Mouse (Mus musculus) olfactory bulb, adult 2 months (tissue): ENCODE measurements around the gene Hs3st3b1. TPM values are rescaled to one million over a fixed set of nuclear protein-coding genes. Genes with fewer than 3 reads are reported as not detected.

ENCODE experiments used
- H3K27ac ChIP-seq: fragments of 200-500 bp; 2 replicates; pipeline ENCODE4 v1.5.1; 2012; ENCODE audit warnings: low read depth, low read length; ENCODE audit not compliant: insufficient read depth
- H3K4me1 ChIP-seq: fragments of 200-500 bp; 2 replicates; pipeline ENCODE4 v1.6.1; 2012; ENCODE audit warnings: low read length; ENCODE audit not compliant: control insufficient read depth, insufficient read depth
- H3K4me3 ChIP-seq: fragments of 200-500 bp; 2 replicates; pipeline ENCODE4 v1.5.1; 2012; ENCODE audit warnings: mild to moderate bottlenecking, low read depth, low read length, moderate library complexity; ENCODE audit not compliant: insufficient read depth
- CTCF ChIP-seq: fragments of 200-500 bp; IDR thresholded peaks from 2 replicates; pipeline ENCODE4 v1.5.1; 2012; ENCODE audit warnings: low read depth, mild to moderate bottlenecking, low read length, moderate library complexity; ENCODE audit not compliant: insufficient read depth
- POLR2A ChIP-seq: fragments of 200-500 bp; IDR thresholded peaks from 2 replicates; pipeline ENCODE4 v1.6.1; 2012; ENCODE audit warnings: mild to moderate bottlenecking, low read depth, low read length, moderate library complexity; ENCODE audit not compliant: insufficient read depth
- WGBS: fragments of 180-500 bp; shearing (Covaris S2); methylation state at CpG from one replicate; pipeline ENCODE4 v1.1.7; 2018; 5-methylcytosine and 5-hydroxymethylcytosine counted together
- polyA plus RNA-seq: library from polyadenylated mRNA; stranded (reverse); fragments of >200 nt; gene quantifications from 2 replicates; pipeline ENCODE4 v1.2.4, GENCODE M21; 2012; ENCODE audit warnings: low replicate concordance; ENCODE audit not compliant: missing spikeins, insufficient read depth, insufficient read length

Hs3st3b1 gene
- polyA plus RNA-seq, 1 experiment, result not detected

DNA sequence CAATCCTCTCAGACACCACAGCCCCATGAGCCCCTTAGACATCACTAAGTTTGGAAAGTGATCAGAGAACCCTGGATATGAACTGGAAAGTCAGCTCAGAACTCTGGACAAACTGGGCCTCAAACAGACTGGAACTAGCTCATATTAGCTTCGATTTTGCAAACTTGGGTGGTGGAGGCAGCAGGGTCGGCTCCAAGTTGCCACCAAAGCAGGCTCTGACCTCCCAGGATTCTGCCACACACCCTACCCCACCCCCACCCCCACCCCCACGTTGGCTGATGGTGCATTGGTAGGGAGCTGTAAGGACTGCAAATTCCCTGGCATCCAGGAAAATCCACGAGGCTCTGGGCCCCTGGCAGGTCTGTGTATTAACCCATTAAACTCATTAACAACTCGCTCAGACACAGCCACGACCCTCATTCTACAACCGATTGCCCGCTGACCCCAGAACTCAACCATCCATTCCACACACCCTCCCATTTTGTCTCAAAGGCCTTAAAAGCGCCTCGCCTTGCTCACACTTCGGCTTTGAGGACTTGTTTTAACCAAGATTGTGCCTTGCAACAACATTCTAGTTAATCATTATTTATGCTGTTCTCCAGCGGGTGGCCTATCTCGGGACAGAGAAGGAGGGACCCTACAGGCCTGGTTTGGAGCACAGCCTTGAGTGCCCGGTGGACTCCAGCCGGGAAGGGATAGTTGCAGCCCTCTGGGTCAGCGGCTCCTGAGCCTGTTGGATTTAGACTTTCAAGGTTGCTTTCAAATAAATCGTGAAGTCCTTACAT lies 3.6 kb downstream of the Hs3st3b1 start:
- TF ChIP-seq POLR2A (no peak), CTCF (no peak)
- Histone ChIP-seq H3K4me1 (peaks cover 36% of the 10 kb centered on the region), H3K27ac (no peak overlapping the region), H3K4me3 (no peak overlapping the region)
- 63% methylated on average over 17 of the region's 17 CpGs for WGBS

DNA sequence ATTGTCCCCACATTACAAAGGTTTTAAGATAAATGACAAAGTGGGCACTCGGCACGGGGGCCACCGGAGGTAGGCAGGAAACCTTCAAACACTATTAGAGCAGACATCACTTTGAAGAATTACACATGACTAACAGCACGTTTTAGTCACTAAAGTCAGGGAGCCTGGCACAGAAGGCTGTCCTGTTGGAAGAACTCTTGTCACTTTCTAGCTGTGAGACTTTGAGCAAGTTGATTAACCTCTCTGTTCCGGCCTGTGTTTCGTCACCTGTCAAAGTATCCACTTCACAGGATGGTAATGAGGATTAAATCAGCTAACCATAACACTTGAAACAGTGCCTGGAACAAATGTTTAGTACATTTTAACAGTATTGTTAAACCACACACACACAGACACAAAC lies 4.5 kb downstream of the Hs3st3b1 start:
- H3K27ac ChIP-seq, result no peak overlapping the region
- peaks cover 30% of the 10 kb centered on the region for H3K4me1 ChIP-seq
- 67% methylated on average over 6 of the region's 6 CpGs for WGBS
- H3K4me3 ChIP-seq, result no peak overlapping the region
- no peak for TF ChIP-seq CTCF
- no peak for TF ChIP-seq POLR2A

DNA sequence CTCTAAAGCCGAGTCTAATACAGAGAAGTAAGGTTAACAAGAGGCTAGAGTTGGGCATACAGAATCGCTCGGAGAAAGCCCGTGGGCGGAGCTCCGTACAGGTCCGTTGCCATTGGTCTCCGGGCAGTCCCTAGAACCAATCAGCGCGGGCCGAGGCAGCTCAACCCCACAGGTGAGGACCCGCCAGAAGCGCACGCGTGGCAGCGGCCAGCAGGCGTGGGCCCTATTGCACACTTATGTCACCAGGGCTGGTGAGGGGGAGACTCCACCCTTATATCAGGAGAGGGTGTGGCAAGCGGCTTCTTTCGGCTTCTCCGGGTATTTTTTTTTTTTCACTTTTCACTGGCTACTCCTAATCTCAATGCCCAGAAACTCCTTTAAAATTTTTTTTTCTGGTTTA lies 7.7 kb downstream of the Hs3st3b1 start:
- TF ChIP-seq POLR2A, result no peak

DNA sequence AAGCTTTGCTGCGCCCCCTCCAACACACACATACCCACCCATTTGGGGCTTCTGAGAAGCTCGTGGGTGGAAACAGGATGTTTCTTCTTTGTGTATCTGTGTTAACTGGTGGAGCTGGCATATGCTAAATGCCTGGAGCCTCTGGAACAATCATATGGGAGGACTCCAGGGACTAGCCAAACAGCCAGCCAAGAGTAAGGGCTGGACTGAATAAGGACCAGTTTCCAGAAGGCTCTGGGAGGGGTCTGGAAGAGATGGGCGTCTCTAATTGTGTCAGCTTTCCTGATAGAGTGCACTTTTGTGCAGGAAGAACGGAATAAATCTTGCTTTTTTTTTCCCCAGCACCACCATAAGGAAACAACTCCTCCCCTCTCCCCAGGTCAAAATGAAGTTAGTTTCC lies 8.2 kb downstream of the Hs3st3b1 start:
- Histone ChIP-seq H3K27ac (no peak overlapping the region), H3K4me3 (peak overlapping the region; percentile 15; the same call in 1 of the 2 replicates), H3K4me1 (peaks cover 17% of the 10 kb centered on the region)
- 25% methylated on average over 4 of the region's 4 CpGs for WGBS
- TF ChIP-seq POLR2A (no peak), CTCF (no peak)

More for the DNA sequence above, 7.7 kb downstream of the Hs3st3b1 start:
- Histone ChIP-seq H3K4me3 (peak overlapping the region; percentile 15; the same call in 1 of the 2 replicates), H3K4me1 (peaks cover 17% of the 10 kb centered on the region), H3K27ac (no peak overlapping the region)
- WGBS, result under 1% methylated on average over 20 of the region's 20 CpGs

DNA sequence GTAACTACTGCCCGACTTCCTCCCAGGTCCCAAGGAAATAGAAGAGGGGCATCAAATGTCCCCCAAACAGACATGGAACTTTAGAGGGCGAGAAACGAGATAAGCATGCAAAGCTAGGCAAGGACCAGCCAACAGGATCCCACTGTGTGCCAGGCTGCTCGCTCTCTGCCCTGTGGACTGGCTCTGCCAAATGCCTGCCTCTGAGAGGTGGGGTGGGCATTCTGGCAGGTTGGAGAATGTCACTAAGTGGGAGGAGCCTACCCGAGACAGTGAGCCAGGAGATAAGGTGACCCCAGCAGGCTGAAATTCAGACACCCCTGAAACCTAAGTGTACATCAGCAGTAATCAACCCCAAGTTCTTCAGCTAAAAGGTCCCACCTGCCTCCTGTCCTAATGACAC lies 11.1 kb downstream of the Hs3st3b1 start:
- Histone ChIP-seq H3K4me3 (no peak overlapping the region), H3K4me1 (peaks cover 17% of the 10 kb centered on the region), H3K27ac (no peak overlapping the region)
- 72% methylated on average over 5 of the region's 5 CpGs for WGBS
- TF ChIP-seq POLR2A (no peak), CTCF (no peak)

DNA sequence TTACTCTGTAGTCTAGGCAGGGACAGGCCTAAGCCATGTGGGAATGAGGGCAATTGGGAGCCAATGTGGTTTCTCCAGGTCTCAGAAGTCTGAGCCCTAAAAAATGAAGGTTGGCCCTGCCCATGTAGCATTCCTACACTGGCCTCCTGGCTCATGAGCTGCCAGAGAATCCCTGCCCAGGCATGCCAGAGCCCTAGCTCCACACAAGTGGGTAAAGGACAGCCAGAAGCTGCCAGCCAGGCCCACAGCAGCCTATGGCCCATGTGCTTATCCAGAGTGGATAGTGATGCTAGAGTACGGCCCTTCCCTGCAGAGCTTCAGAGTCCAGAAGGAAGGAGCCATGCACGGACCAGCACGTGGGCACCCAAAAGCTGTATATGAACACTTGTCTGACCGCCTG lies 12.1 kb downstream of the Hs3st3b1 start:
- TF ChIP-seq POLR2A (no peak), CTCF (no peak)
- Histone ChIP-seq H3K4me3 (no peak overlapping the region), H3K27ac (no peak overlapping the region), H3K4me1 (peaks cover 17% of the 10 kb centered on the region)
- WGBS, result 96% methylated on average over 4 of the region's 4 CpGs

DNA sequence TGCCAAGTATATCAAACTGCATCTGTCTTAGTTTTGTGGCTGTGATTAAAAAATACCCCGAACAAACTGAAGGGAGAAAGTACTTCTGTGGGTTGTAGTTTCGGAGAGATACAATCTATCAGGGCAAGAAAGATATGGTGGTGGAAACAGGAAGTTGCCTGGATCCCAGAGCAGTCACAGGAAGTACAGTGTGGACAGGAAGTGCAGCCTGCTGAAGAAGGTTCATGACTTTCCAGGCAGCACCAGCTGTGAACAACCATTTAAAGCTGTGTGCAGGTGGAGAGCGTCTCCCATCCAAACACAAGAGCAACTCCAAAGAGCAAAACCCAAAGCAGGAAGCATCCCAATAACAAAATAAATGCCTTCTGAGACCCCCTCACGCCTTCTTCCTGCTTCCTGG lies 13.6 kb downstream of the Hs3st3b1 start:
- TF ChIP-seq POLR2A, result no peak
- TF ChIP-seq CTCF, result no peak
- 91% methylated on average over 4 of the region's 4 CpGs for WGBS
- Histone ChIP-seq H3K27ac (no peak overlapping the region), H3K4me1 (peaks cover 12% of the 10 kb centered on the region; the same call in 1 of the 2 replicates), H3K4me3 (no peak overlapping the region)

DNA sequence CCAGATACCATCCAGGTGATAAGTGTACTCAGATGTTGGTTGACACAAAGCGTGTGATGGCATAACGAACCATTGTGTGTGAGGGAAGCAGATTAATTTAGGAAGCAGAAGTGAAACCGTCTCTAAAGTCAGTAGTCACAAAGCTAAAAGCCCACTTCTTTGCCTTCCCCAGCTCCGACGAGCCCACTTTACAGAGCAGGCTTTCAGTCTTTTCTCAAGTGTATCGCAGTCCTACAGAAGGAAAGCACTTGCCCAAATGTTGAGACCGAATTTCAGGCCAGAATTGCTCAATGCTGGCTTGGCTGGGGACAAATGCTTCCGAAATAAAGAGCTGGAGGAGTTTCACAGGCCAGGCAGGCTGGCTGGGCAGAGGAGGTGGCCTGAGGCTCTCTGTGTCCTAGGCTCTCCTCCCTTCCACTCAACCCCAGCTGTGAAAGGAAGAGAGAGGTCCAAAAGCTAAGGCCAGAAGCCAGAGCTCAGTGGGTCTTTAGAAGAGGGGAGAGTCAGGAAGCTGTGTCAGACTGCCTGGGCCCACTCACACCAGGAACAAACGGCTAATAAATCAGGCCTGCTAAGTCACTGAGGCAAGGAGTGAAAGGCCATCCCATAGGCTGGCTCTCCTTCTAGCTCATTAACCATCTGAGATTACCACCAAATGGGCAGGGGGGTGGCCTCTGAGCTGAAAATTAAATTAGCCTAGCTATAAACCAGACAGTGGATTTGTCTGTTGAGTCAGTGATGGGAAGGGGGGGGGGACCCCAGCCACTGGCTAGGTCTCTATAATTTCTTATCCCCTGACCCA lies 15.3 kb downstream of the Hs3st3b1 start:
- Histone ChIP-seq H3K4me3 (no peak overlapping the region), H3K4me1 (peaks cover 12% of the 10 kb centered on the region; the same call in 1 of the 2 replicates), H3K27ac (no peak overlapping the region)
- 76% methylated on average over 9 of the region's 9 CpGs for WGBS
- TF ChIP-seq CTCF (no peak), POLR2A (no peak)

DNA sequence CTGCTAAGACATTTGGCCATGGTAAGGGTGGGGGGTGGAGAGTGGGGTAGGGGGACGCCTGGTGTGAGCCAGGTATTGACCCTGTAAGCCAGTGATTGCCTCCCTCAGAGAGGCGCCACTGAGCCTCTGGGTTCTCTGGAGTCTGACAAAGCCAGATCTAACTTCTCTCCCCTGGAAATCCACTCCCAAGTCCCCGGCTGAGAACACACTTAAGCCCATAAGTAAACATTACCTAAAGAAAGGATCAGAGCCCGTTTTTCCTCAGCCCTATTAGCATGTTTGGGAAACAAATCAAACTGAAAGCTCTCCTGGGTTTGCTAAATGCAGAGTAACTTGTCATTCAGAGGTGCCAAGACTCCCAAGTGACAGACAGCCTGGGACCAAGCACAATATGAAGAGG lies 17.3 kb downstream of the Hs3st3b1 start:
- Histone ChIP-seq H3K4me3 (no peak overlapping the region), H3K27ac (no peak overlapping the region), H3K4me1 (0 out of 2 replicates have a peak, but pooled peaks cover 2% of the 10 kb centered on the region)
- no peak for TF ChIP-seq CTCF
- no peak for TF ChIP-seq POLR2A
- 73% methylated on average over 4 of the region's 4 CpGs for WGBS
